Mouse (Mus musculus): ENCODE measurements at regions not wholly inside any gene's neighbourhood (a gene's known extent, or its start where the extent isn't known, plus 50 kb on each side); places are given as distances from the start of the nearest gene placed in this dataset.

DNA sequence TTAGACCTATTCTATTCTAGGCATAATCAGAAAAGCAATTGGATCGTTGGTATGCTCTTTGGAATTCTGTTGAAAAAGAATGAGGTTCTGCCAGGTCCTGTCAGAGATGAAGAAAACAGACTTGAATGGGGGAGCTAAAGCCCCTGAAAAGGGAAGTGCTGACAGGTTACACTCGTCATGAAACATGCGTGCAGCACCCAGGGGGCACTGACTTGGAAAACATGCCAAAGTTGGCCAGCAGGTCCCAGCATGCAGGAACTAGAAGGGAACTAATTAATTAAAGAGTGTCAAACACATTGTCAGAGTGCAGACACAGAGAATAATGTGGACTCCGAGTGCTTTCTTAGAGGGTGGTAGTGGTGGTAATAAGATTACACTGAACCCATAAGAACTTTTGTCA is 346.2 kb upstream of the Smarca2 start:
- DNase-seq, result no peak
- TF ChIP-seq CTCF (IDR thresholded peaks at IDR 0.05; ENCODE audit: borderline replicate concordance, control insufficient read depth, extremely low read depth, insufficient read depth, low read length, poor library complexity) (no peak), POLR2A (IDR thresholded peaks at IDR 0.05; ENCODE audit: control insufficient read depth, extremely low read depth, insufficient read depth, low read length, poor library complexity) (no peak)
- WGBS, result 48% methylated on average over 4 of the region's 4 CpGs
- Histone ChIP-seq H3K4me3 (ENCODE audit: control insufficient read depth, insufficient read depth, low read length) (no peak overlapping the region), H3K36me3 (ENCODE audit: control insufficient read depth, insufficient read depth, low read length) (no peaks in the 10 kb centered on the region), H3K4me1 (replicated peaks; ENCODE audit: control insufficient read depth, insufficient read depth, low read length) (no peaks in the 10 kb centered on the region), H3K27me3 (ENCODE audit: control insufficient read depth, insufficient read depth, low read length) (no peaks in the 10 kb centered on the region), H3K27ac (ENCODE audit: control insufficient read depth, insufficient read depth, low read length) (no peak overlapping the region)

GRCm38 (mm10) chr19:26261530-26261929 is 343.3 kb upstream of the Smarca2 start:
- Histone ChIP-seq H3K4me3 (ENCODE audit: control insufficient read depth, insufficient read depth, low read length) (no peak overlapping the region), H3K36me3 (ENCODE audit: control insufficient read depth, insufficient read depth, low read length) (no peaks in the 10 kb centered on the region), H3K27me3 (ENCODE audit: control insufficient read depth, insufficient read depth, low read length) (no peaks in the 10 kb centered on the region), H3K27ac (ENCODE audit: control insufficient read depth, insufficient read depth, low read length) (no peak overlapping the region), H3K4me1 (replicated peaks; ENCODE audit: control insufficient read depth, insufficient read depth, low read length) (no peaks in the 10 kb centered on the region)
- 95% methylated on average over 2 of the region's 2 CpGs for WGBS
- no peak for DNase-seq
- TF ChIP-seq POLR2A (IDR thresholded peaks at IDR 0.05; ENCODE audit: control insufficient read depth, extremely low read depth, insufficient read depth, low read length, poor library complexity) (no peak), CTCF (IDR thresholded peaks at IDR 0.05; ENCODE audit: borderline replicate concordance, control insufficient read depth, extremely low read depth, insufficient read depth, low read length, poor library complexity) (no peak)

GRCm38 (mm10) chr19:26296360-26296759 is 308.5 kb upstream of the Smarca2 start:
- no peak for TF ChIP-seq POLR2A (IDR thresholded peaks at IDR 0.05; ENCODE audit: control insufficient read depth, extremely low read depth, insufficient read depth, low read length, poor library complexity)
- no peak for TF ChIP-seq CTCF (IDR thresholded peaks at IDR 0.05; ENCODE audit: borderline replicate concordance, control insufficient read depth, extremely low read depth, insufficient read depth, low read length, poor library complexity)
- Histone ChIP-seq H3K4me1 (replicated peaks; ENCODE audit: control insufficient read depth, insufficient read depth, low read length) (no peaks in the 10 kb centered on the region), H3K4me3 (ENCODE audit: control insufficient read depth, insufficient read depth, low read length) (no peak overlapping the region), H3K27ac (ENCODE audit: control insufficient read depth, insufficient read depth, low read length) (no peak overlapping the region), H3K27me3 (ENCODE audit: control insufficient read depth, insufficient read depth, low read length) (no peaks in the 10 kb centered on the region), H3K36me3 (ENCODE audit: control insufficient read depth, insufficient read depth, low read length) (no peaks in the 10 kb centered on the region)
- 73% methylated on average over 6 of the region's 6 CpGs for WGBS
- no peak for DNase-seq

- WGBS, result 83% methylated on average over 1 of the region's 1 CpGs
- Histone ChIP-seq H3K4me3 (ENCODE audit: control insufficient read depth, insufficient read depth, low read length) (no peak overlapping the region), H3K4me1 (replicated peaks; ENCODE audit: control insufficient read depth, insufficient read depth, low read length) (no peaks in the 10 kb centered on the region), H3K27ac (ENCODE audit: control insufficient read depth, insufficient read depth, low read length) (no peak overlapping the region), H3K27me3 (ENCODE audit: control insufficient read depth, insufficient read depth, low read length) (no peaks in the 10 kb centered on the region), H3K36me3 (ENCODE audit: control insufficient read depth, insufficient read depth, low read length) (no peaks in the 10 kb centered on the region)
- TF ChIP-seq POLR2A (IDR thresholded peaks at IDR 0.05; ENCODE audit: control insufficient read depth, extremely low read depth, insufficient read depth, low read length, poor library complexity), result no peak
- no peak for TF ChIP-seq CTCF (IDR thresholded peaks at IDR 0.05; ENCODE audit: borderline replicate concordance, control insufficient read depth, extremely low read depth, insufficient read depth, low read length, poor library complexity)
- DNase-seq, result no peak
Observed at GRCm38 (mm10) chr19:26308477-26309135, 296.2 kb upstream of the Smarca2 start.

DNA sequence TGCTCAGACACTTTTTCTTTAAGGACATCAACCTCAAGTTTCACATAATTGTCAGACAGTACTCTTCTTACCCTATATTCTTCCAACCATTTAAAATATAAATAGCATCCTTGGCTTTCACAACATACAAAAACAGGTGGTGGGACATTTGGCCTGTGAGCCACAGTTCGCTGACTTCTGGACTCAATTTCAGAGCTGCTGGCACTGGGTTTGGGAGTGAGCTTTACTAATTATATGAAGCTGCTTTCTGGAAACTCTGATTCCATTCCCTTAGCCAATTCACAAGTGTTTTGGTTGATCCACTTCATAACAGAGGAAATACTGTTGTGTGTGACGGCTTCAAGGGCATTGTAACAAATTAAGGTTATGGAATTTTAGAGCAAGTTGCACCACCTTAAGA is 285.9 kb upstream of the Smarca2 start:
- 92% methylated on average over 2 of the region's 2 CpGs for whole genome bisulfite sequencing
- H3K36me3 ChIP-seq (ENCODE audit: control insufficient read depth, insufficient read depth, low read length), result no peaks in the 10 kb centered on the region
- H3K4me1 ChIP-seq (replicated peaks; ENCODE audit: control insufficient read depth, insufficient read depth, low read length), result no peaks in the 10 kb centered on the region
- TF ChIP-seq CTCF (IDR thresholded peaks at IDR 0.05; ENCODE audit: borderline replicate concordance, control insufficient read depth, extremely low read depth, insufficient read depth, low read length, poor library complexity) (no peak), POLR2A (IDR thresholded peaks at IDR 0.05; ENCODE audit: control insufficient read depth, extremely low read depth, insufficient read depth, low read length, poor library complexity) (no peak)
- no peak for DNase-seq
- no peak overlapping the region for H3K27ac ChIP-seq (ENCODE audit: control insufficient read depth, insufficient read depth, low read length)
- H3K27me3 ChIP-seq (ENCODE audit: control insufficient read depth, insufficient read depth, low read length), result no peaks in the 10 kb centered on the region; the same call in 1 of the 2 replicates
- no peak overlapping the region for H3K4me3 ChIP-seq (ENCODE audit: control insufficient read depth, insufficient read depth, low read length)

DNA sequence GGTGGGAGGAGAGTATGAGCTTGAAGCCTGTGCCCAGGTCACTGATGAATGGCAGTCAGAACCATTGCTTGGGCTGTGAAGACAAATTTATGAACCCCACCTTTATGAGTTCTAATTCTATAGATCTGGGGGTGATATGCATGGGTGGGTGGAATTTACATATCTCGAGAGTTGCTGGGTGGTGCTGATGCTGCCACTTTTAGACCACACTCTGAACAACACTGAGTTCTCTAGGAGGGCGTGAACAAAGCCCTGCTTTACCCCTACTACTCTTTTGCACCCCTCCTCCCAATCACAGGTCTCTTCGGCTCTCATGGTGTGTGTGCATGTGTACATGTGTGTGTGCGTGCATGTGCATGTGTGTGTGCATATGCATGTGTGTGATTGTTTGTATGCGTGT is 281.2 kb upstream of the Smarca2 start:
- no peak for DNase-seq
- no peaks in the 10 kb centered on the region for H3K36me3 ChIP-seq (ENCODE audit: control insufficient read depth, insufficient read depth, low read length)
- H3K27me3 ChIP-seq (ENCODE audit: control insufficient read depth, insufficient read depth, low read length), result no peaks in the 10 kb centered on the region
- WGBS, result 83% methylated on average over 5 of the region's 5 CpGs
- no peak overlapping the region for H3K27ac ChIP-seq (ENCODE audit: control insufficient read depth, insufficient read depth, low read length)
- H3K4me3 ChIP-seq (ENCODE audit: control insufficient read depth, insufficient read depth, low read length), result no peak overlapping the region
- H3K4me1 ChIP-seq (replicated peaks; ENCODE audit: control insufficient read depth, insufficient read depth, low read length), result no peaks in the 10 kb centered on the region
- TF ChIP-seq POLR2A (IDR thresholded peaks at IDR 0.05; ENCODE audit: control insufficient read depth, extremely low read depth, insufficient read depth, low read length, poor library complexity) (no peak), CTCF (IDR thresholded peaks at IDR 0.05; ENCODE audit: borderline replicate concordance, control insufficient read depth, extremely low read depth, insufficient read depth, low read length, poor library complexity) (no peak)

DNA sequence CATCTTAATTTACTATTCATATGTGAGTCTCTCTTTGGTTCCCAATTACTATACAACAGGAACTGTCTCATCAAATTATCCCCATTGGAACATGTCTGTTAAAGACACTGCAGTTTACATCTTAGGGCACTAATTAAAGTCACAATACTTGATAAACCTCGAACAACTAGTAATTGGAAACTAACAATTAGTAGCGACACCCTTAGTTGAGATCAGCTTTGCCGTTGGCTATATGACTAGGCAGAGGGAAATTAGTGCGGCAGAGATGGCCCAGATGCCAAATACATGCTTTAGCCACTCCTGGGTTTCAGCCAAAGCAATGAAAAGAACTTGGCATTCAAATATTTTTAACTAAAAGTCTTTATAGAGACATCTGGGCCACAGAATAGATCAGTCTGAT is 265.7 kb upstream of the Smarca2 start:
- TF ChIP-seq POLR2A (IDR thresholded peaks at IDR 0.05; ENCODE audit: control insufficient read depth, extremely low read depth, insufficient read depth, low read length, poor library complexity) (no peak), CTCF (IDR thresholded peaks at IDR 0.05; ENCODE audit: borderline replicate concordance, control insufficient read depth, extremely low read depth, insufficient read depth, low read length, poor library complexity) (no peak)
- WGBS, result 93% methylated on average over 4 of the region's 4 CpGs
- no peak for DNase-seq
- H3K36me3 ChIP-seq (ENCODE audit: control insufficient read depth, insufficient read depth, low read length), result no peaks in the 10 kb centered on the region
- no peak overlapping the region for H3K4me3 ChIP-seq (ENCODE audit: control insufficient read depth, insufficient read depth, low read length)
- no peaks in the 10 kb centered on the region for H3K27me3 ChIP-seq (ENCODE audit: control insufficient read depth, insufficient read depth, low read length)
- H3K27ac ChIP-seq (ENCODE audit: control insufficient read depth, insufficient read depth, low read length), result no peak overlapping the region
- no peaks in the 10 kb centered on the region for H3K4me1 ChIP-seq (replicated peaks; ENCODE audit: control insufficient read depth, insufficient read depth, low read length)

Data from thymus, adult 2 months (tissue).